34 mouse cellular contexts compared by ENCODE assay signal in genomic region chr14:36114481-36114880, GRCm38 (mm10). TPM values are rescaled to one million over a fixed set of nuclear protein-coding genes. Genes with fewer than 3 reads are reported as not detected.
DNase-seq lines count a peak whose midpoint lies in the region; ATAC-seq and TF ChIP-seq lines count a peak whose summit lies in the region.
"Had no signal": no experiment of that assay in that cellular context is flagged by ENCODE, and none has a peak within 500 bp of the region (broad histone marks: within the 10 kb centered on the region; RNA-seq: fewer than 3 reads in every experiment).

No protein-coding gene starts in this region.

- H3K4me2 ChIP-seq in forebrain, postnatal 0 days (ENCODE audit: low read depth) = no peak overlapping the region
- no peak overlapping the region for H3K4me2 ChIP-seq in forebrain, embryonic 11.5 days (ENCODE audit: low read depth, low read length, severe bottlenecking)
- H3K4me2 ChIP-seq: embryonic facial prominence, embryonic 13.5 days; heart, embryonic 12.5 days; heart, embryonic 15.5 days; hindbrain, embryonic 13.5 days; intestine, embryonic 15.5 days had no signal

- H3K4me1 ChIP-seq in forebrain, postnatal 0 days (ENCODE audit: insufficient read depth) = no peaks in the 10 kb centered on the region
- no peaks in the 10 kb centered on the region for H3K4me1 ChIP-seq in forebrain, embryonic 11.5 days (replicated peaks; ENCODE audit: control insufficient read depth, insufficient read depth, low read length)
- H3K4me1 ChIP-seq: embryonic facial prominence, embryonic 10.5 days; embryonic facial prominence, embryonic 13.5 days; heart, embryonic 12.5 days; heart, embryonic 15.5 days; hindbrain, embryonic 10.5 days; intestine, embryonic 15.5 days had no signal

- no peak overlapping the region for H3K4me3 ChIP-seq in forebrain, postnatal 0 days (ENCODE audit: low read depth, low read length)
- no peak overlapping the region for H3K4me3 ChIP-seq in forebrain, embryonic 11.5 days (ENCODE audit: low read depth, low read length)
- H3K4me3 ChIP-seq: embryonic facial prominence, embryonic 10.5 days; embryonic facial prominence, embryonic 13.5 days; erythroblast, embryonic 14.5 days; gastrocnemius, adult 2 months; heart, embryonic 12.5 days; heart, embryonic 15.5 days; hindbrain, embryonic 10.5 days; hindbrain, embryonic 13.5 days; intestine, embryonic 15.5 days had no signal

- TF ChIP-seq POLR2A in brain, embryonic 14.5 days (IDR thresholded peaks at IDR 0.05; ENCODE audit: borderline replicate concordance, extremely low read depth, insufficient read depth, insufficient read length, poor library complexity, severe bottlenecking) = no peak

- peak; percentile 47; the same call in 1 of the 2 replicates for ATAC-seq in forebrain, postnatal 0 days
- ATAC-seq in forebrain, embryonic 11.5 days (replicated peaks; ENCODE audit: low FRiP score) = no peak
- ATAC-seq: CD4-positive, CD25-positive, alpha-beta regulatory T cell, adult 4 months; hindbrain, embryonic 16.5 days; intestine, embryonic 15.5 days had no signal

- H3K27me3 ChIP-seq in forebrain, postnatal 0 days (ENCODE audit: insufficient read depth, low read length) = no peaks in the 10 kb centered on the region
- no peaks in the 10 kb centered on the region for H3K27me3 ChIP-seq in forebrain, embryonic 11.5 days (ENCODE audit: control insufficient read depth, insufficient read depth, low read length)
- H3K27me3 ChIP-seq: embryonic facial prominence, embryonic 13.5 days; heart, embryonic 12.5 days; heart, embryonic 15.5 days; hindbrain, embryonic 13.5 days; intestine, embryonic 15.5 days had no signal

- no peak for TF ChIP-seq CTCF in forebrain, postnatal 0 days (IDR thresholded peaks at IDR 0.05; ENCODE audit: low read depth)
- TF ChIP-seq CTCF in brain, embryonic 14.5 days (IDR thresholded peaks at IDR 0.05; ENCODE audit: borderline replicate concordance, extremely low read depth, insufficient read depth, insufficient read length) = no peak

- no peaks in the 10 kb centered on the region for H3K9me3 ChIP-seq in forebrain, postnatal 0 days (ENCODE audit: low read length)
- no peaks in the 10 kb centered on the region for H3K9me3 ChIP-seq in forebrain, embryonic 11.5 days (ENCODE audit: control insufficient read depth, low read length)
- H3K9me3 ChIP-seq: embryonic facial prominence, embryonic 10.5 days; embryonic facial prominence, embryonic 13.5 days; heart, embryonic 15.5 days; hindbrain, embryonic 10.5 days; hindbrain, embryonic 13.5 days; intestine, embryonic 15.5 days had no signal

- no peaks in the 10 kb centered on the region for H3K36me3 ChIP-seq in forebrain, postnatal 0 days (ENCODE audit: insufficient read depth)
- no peaks in the 10 kb centered on the region for H3K36me3 ChIP-seq in forebrain, embryonic 11.5 days (ENCODE audit: control insufficient read depth, insufficient read depth, low read length)
- H3K36me3 ChIP-seq: embryonic facial prominence, embryonic 10.5 days; embryonic facial prominence, embryonic 13.5 days; heart, embryonic 12.5 days; heart, embryonic 15.5 days; hindbrain, embryonic 10.5 days; hindbrain, embryonic 13.5 days; intestine, embryonic 15.5 days had no signal

- DNase-seq in forebrain, postnatal 0 days = peak; percentile 47
- no peak for DNase-seq in forebrain, embryonic 11.5 days (ENCODE audit: low spot score)
- DNase-seq in left cerebral cortex, adult 11 months (ENCODE audit: low spot score) = peak; percentile 4
- DNase-seq in left cerebral cortex, postnatal 36 days (ENCODE audit: low spot score in 2 of 2) = no peak
- DNase-seq in brain, embryonic 14.5 days (ENCODE audit: low read depth) = peak; percentile 9
- peak; percentile 52 for DNase-seq in telencephalon, adult 2 months (ENCODE audit: low read depth, low spot score)
- DNase-seq in gastrocnemius, postnatal 4 days (ENCODE audit: low spot score in 2 of 2) = no peak
- DNase-seq: adrenal gland, adult 8-10 months; adrenal gland, postnatal 25 days; cerebellum, adult 11-12 months; cerebellum, adult 8-10 months; cerebellum, postnatal 10 days; cerebellum, postnatal 36 days; embryo, embryonic 11 days; gastrocnemius, adult 2 months; gastrocnemius, postnatal 14 days; heart, adult 18-20 months; heart, postnatal 10 days; heart, postnatal 36 days; kidney, adult 11 months had no signal

- intact Hi-C loops in left cerebral cortex, postnatal 36 days (cut with DNase I) = no loop called here

- H3K27ac ChIP-seq in forebrain, postnatal 0 days (ENCODE audit: low read depth, low read length) = no peak overlapping the region
- H3K27ac ChIP-seq in forebrain, embryonic 11.5 days (ENCODE audit: low read depth, low read length) = no peak overlapping the region
- H3K27ac ChIP-seq: embryonic facial prominence, embryonic 10.5 days; embryonic facial prominence, embryonic 13.5 days; gastrocnemius, adult 2 months; heart, embryonic 15.5 days; hindbrain, embryonic 10.5 days; hindbrain, embryonic 13.5 days; intestine, embryonic 15.5 days had no signal

- H3K9ac ChIP-seq in forebrain, postnatal 0 days = no peak overlapping the region
- H3K9ac ChIP-seq in forebrain, embryonic 11.5 days (ENCODE audit: low read length) = no peak overlapping the region
- H3K9ac ChIP-seq: embryonic facial prominence, embryonic 13.5 days; heart, embryonic 12.5 days; heart, embryonic 15.5 days; hindbrain, embryonic 13.5 days; intestine, embryonic 15.5 days had no signal

RNA-seq across cellular contexts. Expression of gene 4930474N05Rik, which starts 19.8 kb away (rescaled TPM):
- not detected in 2 replicates for total RNA-seq in forebrain, postnatal 0 days (2014; rRNA removed)
- not detected in 2 replicates for polyA plus RNA-seq in forebrain, postnatal 0 days (2015; fragmentation: Nextera tagmentation; extraction: Ambion mirVana)
- not detected in 2 replicates for polyA plus RNA-seq in forebrain, embryonic 11.5 days (2014; fragmentation: Nextera tagmentation; extraction: Ambion mirVana)
- total RNA-seq in left cerebral cortex, postnatal 36 days (2021) = not detected
- polyA plus RNA-seq in brain, embryonic 14.5 days (2012; rRNA removed) = not detected in 2 replicates
- not detected for total RNA-seq in gastrocnemius, postnatal 4 days (2021)
- total RNA-seq: adrenal gland, adult 8-10 months; adrenal gland, postnatal 25 days; gastrocnemius, adult 2 months; gastrocnemius, postnatal 14 days; heart, adult 18-20 months; heart, postnatal 10 days; heart, postnatal 36 days; MEL had no signal
- polyA plus RNA-seq: C2C12; CD4-positive, CD25-positive, alpha-beta regulatory T cell, adult 4 months; cortical plate, adult 2 months; embryonic facial prominence, embryonic 10.5 days; embryonic facial prominence, embryonic 13.5 days; erythroblast, embryonic 14.5 days; gonadal fat pad, adult 2 months; heart, embryonic 12.5 days; heart, embryonic 15.5 days; hindbrain, embryonic 10.5 days; hindbrain, embryonic 13.5 days; hindbrain, embryonic 16.5 days; intestine, embryonic 15.5 days had no signal

Comparison
In these comparisons a context has a peak if more than half of its experiments do, and no peak if none do; other contexts are left out.
1. DNase-seq: peak in forebrain, postnatal 0 days (single experiment), left cerebral cortex, adult 11 months (single experiment), brain, embryonic 14.5 days (single experiment) and telencephalon, adult 2 months (single experiment); none in forebrain, embryonic 11.5 days (single experiment), left cerebral cortex, postnatal 36 days (0 of 2) and gastrocnemius, postnatal 4 days (0 of 2).